Mouse (Mus musculus) hindbrain, embryonic 12.5 days (tissue): Measurements from ENCODE around the gene Ncor2. TPM values are rescaled to one million over a fixed set of nuclear protein-coding genes. Genes with fewer than 3 reads are reported as not detected.

Experiments used
- ATAC-seq: fragments of 200-750 bp; cut with Nextera tagmentation; 2 replicates; pipeline ENCODE4 v1.8.0; 2017; ENCODE audit warnings: moderate TSS enrichment; ENCODE audit not compliant: low FRiP score
- H3K27ac ChIP-seq: fragments of 300-500 bp; sonication (generic); 2 replicates; pipeline ENCODE4 v1.5.1; 2016; ENCODE audit warnings: mild to moderate bottlenecking
- H3K27me3 ChIP-seq: fragments of 300-500 bp; sonication (generic); 2 replicates; pipeline ENCODE4 v1.6.1; 2016; ENCODE audit warnings: mild to moderate bottlenecking
- H3K36me3 ChIP-seq: fragments of 300-500 bp; sonication (generic); 2 replicates; pipeline ENCODE4 v1.6.1; 2016; ENCODE audit warnings: mild to moderate bottlenecking
- H3K4me1 ChIP-seq: fragments of 300-500 bp; sonication (generic); 2 replicates; pipeline ENCODE4 v1.6.1; 2016
- H3K4me2 ChIP-seq: fragments of 300-500 bp; sonication (generic); replicated peaks from 2 replicates; pipeline ENCODE4 v1.6.1; 2016; ENCODE audit warnings: mild to moderate bottlenecking
- H3K4me3 ChIP-seq: fragments of 300-500 bp; sonication (generic); 2 replicates; pipeline ENCODE4 v1.5.1; 2016; ENCODE audit warnings: mild to moderate bottlenecking
- H3K9ac ChIP-seq: fragments of 300-500 bp; sonication (generic); 2 replicates; pipeline ENCODE4 v1.6.1; 2016; ENCODE audit warnings: mild to moderate bottlenecking, moderate library complexity
- H3K9me3 ChIP-seq: fragments of 300-500 bp; sonication (generic); replicated peaks from 2 replicates; pipeline ENCODE4 v1.6.1; 2016; ENCODE audit warnings: mild to moderate bottlenecking
- WGBS: fragments of 180-500 bp; shearing (Covaris S2); methylation state at CpG from one replicate; pipeline ENCODE4 v1.1.7; 2016; 5-methylcytosine and 5-hydroxymethylcytosine counted together
- polyA plus RNA-seq: library from polyadenylated mRNA; unstranded; fragments of >200 nt; fragmentation: Nextera tagmentation; extraction: Ambion mirVana; gene quantifications from 2 replicates; pipeline ENCODE4 v1.2.1, GENCODE M21; 2016

Gene Ncor2
- polyA plus RNA-seq, 1 experiment from 2014 or later, result 31.0 TPM

- 98% methylated on average over 20 of the region's 20 CpGs for WGBS
- Histone ChIP-seq H3K4me2 (no peak overlapping the region), H3K9me3 (no peaks in the 10 kb centered on the region), H3K36me3 (peaks cover 98% of the 10 kb centered on the region), H3K27ac (no peak overlapping the region), H3K9ac (no peak overlapping the region), H3K27me3 (no peaks in the 10 kb centered on the region), H3K4me3 (no peak overlapping the region), H3K4me1 (no peaks in the 10 kb centered on the region)
- ATAC-seq, result no peak
Observed at GRCm38 (mm10) chr5:125028911-125029310, 150.1 kb downstream of the Ncor2 start.

GRCm38 (mm10) chr5:125028371-125028770, 150.6 kb downstream of the Ncor2 start:
- no peak overlapping the region for H3K4me3 ChIP-seq
- H3K27me3 ChIP-seq, result no peaks in the 10 kb centered on the region
- ATAC-seq, result no peak
- H3K9ac ChIP-seq, result no peak overlapping the region
- peaks cover 98% of the 10 kb centered on the region for H3K36me3 ChIP-seq
- H3K9me3 ChIP-seq, result no peaks in the 10 kb centered on the region
- no peak overlapping the region for H3K4me2 ChIP-seq
- 95% methylated on average over 15 of the region's 15 CpGs for WGBS
- H3K27ac ChIP-seq, result no peak overlapping the region
- no peaks in the 10 kb centered on the region for H3K4me1 ChIP-seq

- Histone ChIP-seq H3K9me3 (no peaks in the 10 kb centered on the region), H3K9ac (no peak overlapping the region), H3K4me2 (no peak overlapping the region), H3K36me3 (peaks cover 82% of the 10 kb centered on the region), H3K27me3 (no peaks in the 10 kb centered on the region), H3K4me1 (peaks cover 4% of the 10 kb centered on the region; the same call in 1 of the 2 replicates), H3K27ac (no peak overlapping the region), H3K4me3 (no peak overlapping the region)
- WGBS, result 84% methylated on average over 14 of the region's 14 CpGs
- no peak for ATAC-seq
Observed at GRCm38 (mm10) chr5:125024002-125024401, 155.0 kb downstream of the Ncor2 start.

GRCm38 (mm10) chr5:125021298-125021697, 157.7 kb downstream of the Ncor2 start:
- Histone ChIP-seq H3K36me3 (peaks cover 83% of the 10 kb centered on the region), H3K4me2 (no peak overlapping the region), H3K27me3 (no peaks in the 10 kb centered on the region), H3K27ac (no peak overlapping the region), H3K9ac (no peak overlapping the region), H3K4me1 (peaks cover 10% of the 10 kb centered on the region), H3K9me3 (no peaks in the 10 kb centered on the region), H3K4me3 (no peak overlapping the region)
- 76% methylated on average over 11 of the region's 11 CpGs for WGBS
- no peak for ATAC-seq

- 76% methylated on average over 5 of the region's 5 CpGs for WGBS
Observed at GRCm38 (mm10) chr5:125019099-125019498, 159.9 kb downstream of the Ncor2 start.

GRCm38 (mm10) chr5:125017332-125017731, 161.7 kb downstream of the Ncor2 start:
- no peak overlapping the region for H3K4me2 ChIP-seq
- H3K36me3 ChIP-seq, result peaks cover 71% of the 10 kb centered on the region
- peaks cover 10% of the 10 kb centered on the region for H3K4me1 ChIP-seq
- H3K27me3 ChIP-seq, result no peaks in the 10 kb centered on the region
- 76% methylated on average over 15 of the region's 15 CpGs for WGBS
- H3K4me3 ChIP-seq, result no peak overlapping the region
- peak overlapping the region; percentile 35; the same call in 1 of the 2 replicates for H3K27ac ChIP-seq
- no peak for ATAC-seq
- H3K9me3 ChIP-seq, result no peaks in the 10 kb centered on the region
- no peak overlapping the region for H3K9ac ChIP-seq

More at GRCm38 (mm10) chr5:125019099-125019498, 159.9 kb downstream of the Ncor2 start:
- Histone ChIP-seq H3K4me3 (no peak overlapping the region), H3K9me3 (no peaks in the 10 kb centered on the region), H3K27me3 (no peaks in the 10 kb centered on the region), H3K4me2 (no peak overlapping the region), H3K27ac (no peak overlapping the region), H3K4me1 (peaks cover 10% of the 10 kb centered on the region), H3K9ac (no peak overlapping the region), H3K36me3 (peaks cover 81% of the 10 kb centered on the region)
- ATAC-seq, result no peak

GRCm38 (mm10) chr5:125016421-125017242, 162.4 kb downstream of the Ncor2 start:
- H3K36me3 ChIP-seq, result peaks cover 67% of the 10 kb centered on the region
- H3K4me3 ChIP-seq, result no peak overlapping the region
- H3K4me2 ChIP-seq, result no peak overlapping the region

GRCm38 (mm10) chr5:125015576-125015975, 163.4 kb downstream of the Ncor2 start:
- H3K27ac ChIP-seq, result no peak overlapping the region

More at GRCm38 (mm10) chr5:125016421-125017242, 162.4 kb downstream of the Ncor2 start:
- H3K4me1 ChIP-seq, result peaks cover 10% of the 10 kb centered on the region
- no peaks in the 10 kb centered on the region for H3K9me3 ChIP-seq
- 86% methylated on average over 17 of the region's 17 CpGs for WGBS
- no peaks in the 10 kb centered on the region for H3K27me3 ChIP-seq
- ATAC-seq, result no peak
- no peak overlapping the region for H3K9ac ChIP-seq
- H3K27ac ChIP-seq, result no peak overlapping the region

GRCm38 (mm10) chr5:125015066-125015465, 164.0 kb downstream of the Ncor2 start:
- 81% methylated on average over 3 of the region's 3 CpGs for WGBS
- H3K36me3 ChIP-seq, result peaks cover 71% of the 10 kb centered on the region
- H3K9ac ChIP-seq, result no peak overlapping the region
- H3K27me3 ChIP-seq, result no peaks in the 10 kb centered on the region
- no peak overlapping the region for H3K4me2 ChIP-seq
- peaks cover 10% of the 10 kb centered on the region for H3K4me1 ChIP-seq
- ATAC-seq, result no peak
- H3K27ac ChIP-seq, result no peak overlapping the region
- no peak overlapping the region for H3K4me3 ChIP-seq
- no peaks in the 10 kb centered on the region for H3K9me3 ChIP-seq

More at GRCm38 (mm10) chr5:125015576-125015975, 163.4 kb downstream of the Ncor2 start:
- Histone ChIP-seq H3K9me3 (no peaks in the 10 kb centered on the region), H3K27me3 (no peaks in the 10 kb centered on the region), H3K9ac (no peak overlapping the region), H3K36me3 (peaks cover 68% of the 10 kb centered on the region), H3K4me2 (no peak overlapping the region), H3K4me1 (peaks cover 10% of the 10 kb centered on the region), H3K4me3 (no peak overlapping the region)
- no peak for ATAC-seq
- WGBS, result 92% methylated on average over 9 of the region's 9 CpGs

GRCm38 (mm10) chr5:125014497-125014896, 164.5 kb downstream of the Ncor2 start:
- 55% methylated on average over 7 of the region's 7 CpGs for WGBS
- H3K27me3 ChIP-seq, result no peaks in the 10 kb centered on the region
- no peak overlapping the region for H3K4me3 ChIP-seq
- H3K9me3 ChIP-seq, result no peaks in the 10 kb centered on the region
- H3K27ac ChIP-seq, result no peak overlapping the region
- no peak for ATAC-seq
- H3K36me3 ChIP-seq, result peaks cover 70% of the 10 kb centered on the region
- peaks cover 10% of the 10 kb centered on the region for H3K4me1 ChIP-seq
- no peak overlapping the region for H3K9ac ChIP-seq
- no peak overlapping the region for H3K4me2 ChIP-seq

GRCm38 (mm10) chr5:125011628-125012027, 167.4 kb downstream of the Ncor2 start:
- no peaks in the 10 kb centered on the region for H3K27me3 ChIP-seq
- no peak for ATAC-seq
- H3K9ac ChIP-seq, result no peak overlapping the region
- H3K4me3 ChIP-seq, result no peak overlapping the region
- no peak overlapping the region for H3K27ac ChIP-seq
- WGBS, result 95% methylated on average over 8 of the region's 8 CpGs
- peaks cover 47% of the 10 kb centered on the region for H3K36me3 ChIP-seq
- peaks cover 6% of the 10 kb centered on the region for H3K4me1 ChIP-seq
- H3K4me2 ChIP-seq, result no peak overlapping the region
- H3K9me3 ChIP-seq, result no peaks in the 10 kb centered on the region

- no peaks in the 10 kb centered on the region for H3K27me3 ChIP-seq
- no peak overlapping the region for H3K9ac ChIP-seq
- peaks cover 10% of the 10 kb centered on the region for H3K4me1 ChIP-seq
- peaks cover 42% of the 10 kb centered on the region for H3K36me3 ChIP-seq
- H3K27ac ChIP-seq, result no peak overlapping the region
- 91% methylated on average over 24 of the region's 24 CpGs for WGBS
- no peak for ATAC-seq
- H3K9me3 ChIP-seq, result no peaks in the 10 kb centered on the region
- H3K4me2 ChIP-seq, result no peak overlapping the region
- no peak overlapping the region for H3K4me3 ChIP-seq
Observed at GRCm38 (mm10) chr5:125011166-125011565, 167.9 kb downstream of the Ncor2 start.

GRCm38 (mm10) chr5:125006896-125007295, 172.1 kb downstream of the Ncor2 start:
- no peaks in the 10 kb centered on the region for H3K9me3 ChIP-seq
- peaks cover 26% of the 10 kb centered on the region for H3K27me3 ChIP-seq
- no peak overlapping the region for H3K4me3 ChIP-seq
- H3K4me1 ChIP-seq, result peaks cover 31% of the 10 kb centered on the region
- H3K4me2 ChIP-seq, result no peak overlapping the region
- no peak for ATAC-seq
- peaks cover 18% of the 10 kb centered on the region for H3K36me3 ChIP-seq
- H3K27ac ChIP-seq, result no peak overlapping the region
- H3K9ac ChIP-seq, result no peak overlapping the region
- 82% methylated on average over 5 of the region's 5 CpGs for WGBS
